Mouse (Mus musculus): Measurements from ENCODE around the gene Asb11. TPM values are rescaled to one million over a fixed set of nuclear protein-coding genes. Genes with fewer than 3 reads are reported as not detected.

The Asb11 gene
- total RNA-seq, 2 experiments from 2014 or later: 4.9 to 8.0 TPM

DNA sequence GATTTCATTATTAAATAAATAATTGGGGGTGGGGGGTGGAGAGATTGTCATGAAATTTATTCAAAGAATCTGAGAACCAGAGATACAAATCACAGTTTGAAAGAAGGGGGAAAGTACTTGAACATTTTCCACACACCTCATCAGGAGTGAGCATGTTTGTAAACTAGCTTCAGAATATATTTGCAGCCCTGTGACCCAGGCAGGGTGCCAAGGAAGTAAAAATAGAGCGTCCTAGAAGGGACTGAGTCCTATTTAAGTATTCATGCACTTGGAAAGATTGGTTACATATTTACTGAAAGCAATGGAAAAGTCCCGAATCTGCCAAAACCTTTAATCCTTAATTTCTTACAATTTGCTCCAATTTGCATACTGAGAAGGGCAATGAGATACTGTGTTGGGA is 3.3 kb downstream of the Asb11 start:
- intact Hi-C loops (cut with DNase I): no loop called here
- DNase-seq (ENCODE audit: low spot score in 2 of 2): no peak

DNA sequence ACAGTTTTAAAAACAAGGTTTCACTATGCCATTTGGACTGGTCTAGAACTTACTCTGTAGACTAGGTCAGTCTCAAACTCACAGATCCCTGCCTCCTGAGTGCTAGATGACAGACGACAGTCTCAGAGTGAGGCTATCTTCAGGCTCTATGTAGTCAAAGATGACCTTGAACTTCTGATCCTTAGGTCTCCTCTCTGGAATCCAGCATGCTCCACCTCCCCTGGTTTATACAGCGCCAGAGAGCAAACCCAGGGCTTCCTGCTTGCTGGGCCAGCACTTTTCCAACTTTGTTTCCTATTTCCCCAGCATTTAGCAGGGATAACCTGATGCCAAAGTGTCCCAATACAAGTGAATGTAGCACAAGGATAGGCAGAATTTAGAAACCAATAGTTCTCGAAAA is 3.9 kb downstream of the Asb11 start:
- intact Hi-C loops (cut with DNase I): no loop called here
- DNase-seq (ENCODE audit: low spot score in 2 of 2): no peak

GRCm38 (mm10) chrX:164441306-164441705 is 4.5 kb downstream of the Asb11 start:
- no peak for DNase-seq (ENCODE audit: low spot score in 2 of 2)
- intact Hi-C loops (cut with DNase I): no loop called here

- intact Hi-C loops (cut with DNase I): no loop called here
- DNase-seq (ENCODE audit: low spot score in 2 of 2): no peak
Observed at GRCm38 (mm10) chrX:164445601-164446000, 8.8 kb downstream of the Asb11 start.

- DNase-seq (ENCODE audit: low spot score in 2 of 2): no peak
- intact Hi-C loops (cut with DNase I): no loop called here
Observed at GRCm38 (mm10) chrX:164446106-164446551, 9.3 kb downstream of the Asb11 start.

DNA sequence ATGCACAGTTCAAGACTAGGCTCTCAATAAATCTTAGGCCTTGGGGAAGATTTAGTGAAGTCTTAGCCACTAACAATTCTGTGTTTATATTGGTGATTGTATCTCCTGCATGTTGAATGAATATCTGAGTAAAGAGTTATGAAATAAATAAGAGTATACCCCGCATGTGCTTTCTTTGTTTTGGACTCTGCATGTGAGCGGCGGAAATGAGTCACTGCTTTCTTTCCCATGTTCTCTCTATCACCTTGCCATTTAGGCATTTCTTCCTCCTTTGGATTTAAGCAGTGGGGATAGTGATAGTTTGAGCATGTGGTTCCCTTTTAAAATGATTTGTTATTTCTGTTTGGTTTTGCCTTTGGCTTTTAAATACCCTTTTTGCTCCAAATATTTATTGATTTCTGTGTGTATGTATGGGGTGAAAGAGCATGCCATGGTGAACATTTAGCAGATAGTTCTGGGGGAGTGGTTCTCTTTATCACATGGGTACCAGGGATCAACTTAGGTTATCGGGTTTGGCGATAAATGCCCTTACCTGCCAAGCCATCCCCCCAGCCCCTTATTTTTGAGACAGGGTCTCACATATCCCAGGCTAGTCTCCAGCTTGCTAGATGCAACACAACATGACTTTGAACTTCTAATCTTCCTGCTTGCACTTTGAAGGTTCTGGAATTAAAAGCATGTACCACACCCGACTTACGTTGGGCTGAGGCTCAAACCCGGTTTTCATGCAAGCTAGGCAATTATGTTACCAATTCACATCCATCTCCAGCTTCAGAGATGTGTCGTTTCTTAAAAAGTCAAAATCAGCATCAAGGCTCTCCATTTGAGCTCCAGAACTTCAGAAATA is 10.3 kb downstream of the Asb11 start:
- no peak for DNase-seq (ENCODE audit: low spot score in 2 of 2)
- intact Hi-C loops (cut with DNase I): no loop called here

DNA sequence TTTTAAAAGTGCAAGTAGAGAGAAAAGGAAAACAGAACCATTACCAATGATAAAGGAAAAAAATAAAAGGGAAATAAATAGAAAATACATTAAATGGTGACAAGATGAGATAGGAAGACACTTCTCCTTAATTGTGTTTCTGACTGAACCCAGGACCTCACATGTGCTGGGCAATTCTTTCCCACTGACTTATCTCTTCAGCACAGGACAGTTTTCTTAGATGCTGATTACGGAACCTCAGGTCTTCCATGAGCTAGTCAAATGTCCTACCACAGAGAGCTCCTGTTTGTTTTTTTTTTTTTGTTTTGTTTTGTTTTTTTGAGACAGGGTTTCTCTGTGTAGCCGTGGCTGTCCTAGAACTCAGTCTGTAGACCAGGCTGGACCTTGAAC is 10.9 kb downstream of the Asb11 start:
- intact Hi-C loops (cut with DNase I): no loop called here
- no peak for DNase-seq (ENCODE audit: low spot score in 2 of 2)

DNA sequence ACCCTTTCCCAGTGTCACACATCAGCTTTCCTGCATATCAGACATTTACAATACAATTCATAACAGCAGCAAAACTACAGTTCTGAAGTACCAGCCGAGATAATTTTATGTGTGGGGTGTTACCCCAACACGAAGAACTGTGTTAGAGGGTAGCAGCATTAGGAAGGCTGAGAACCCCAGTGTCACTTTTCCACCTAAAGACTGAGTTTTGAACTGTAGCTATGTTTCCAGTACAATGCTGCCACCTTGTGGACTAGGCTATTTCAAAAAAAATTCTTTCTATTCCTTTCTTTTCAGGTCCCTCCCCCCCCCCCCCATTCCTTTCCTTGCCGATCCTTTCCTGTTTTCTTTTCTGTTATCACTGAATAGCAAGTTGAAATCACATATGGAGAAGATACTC is 12.4 kb downstream of the Asb11 start:
- intact Hi-C loops (cut with DNase I): loop anchor here (1.0 kb wide), 1 partner anchor 265 kb away; no protein-coding TSS in a partner anchor
- no peak for DNase-seq (ENCODE audit: low spot score in 2 of 2)

GRCm38 (mm10) chrX:164459205-164459878 is 22.5 kb downstream of the Asb11 start:
- intact Hi-C loops (cut with DNase I): no loop called here
- no peak for DNase-seq (ENCODE audit: low spot score in 2 of 2)

GRCm38 (mm10) chrX:164502258-164502657 is 65.5 kb downstream of the Asb11 start:
- intact Hi-C loops (cut with DNase I): no loop called here
- no peak for DNase-seq (ENCODE audit: low spot score in 2 of 2)

DNA sequence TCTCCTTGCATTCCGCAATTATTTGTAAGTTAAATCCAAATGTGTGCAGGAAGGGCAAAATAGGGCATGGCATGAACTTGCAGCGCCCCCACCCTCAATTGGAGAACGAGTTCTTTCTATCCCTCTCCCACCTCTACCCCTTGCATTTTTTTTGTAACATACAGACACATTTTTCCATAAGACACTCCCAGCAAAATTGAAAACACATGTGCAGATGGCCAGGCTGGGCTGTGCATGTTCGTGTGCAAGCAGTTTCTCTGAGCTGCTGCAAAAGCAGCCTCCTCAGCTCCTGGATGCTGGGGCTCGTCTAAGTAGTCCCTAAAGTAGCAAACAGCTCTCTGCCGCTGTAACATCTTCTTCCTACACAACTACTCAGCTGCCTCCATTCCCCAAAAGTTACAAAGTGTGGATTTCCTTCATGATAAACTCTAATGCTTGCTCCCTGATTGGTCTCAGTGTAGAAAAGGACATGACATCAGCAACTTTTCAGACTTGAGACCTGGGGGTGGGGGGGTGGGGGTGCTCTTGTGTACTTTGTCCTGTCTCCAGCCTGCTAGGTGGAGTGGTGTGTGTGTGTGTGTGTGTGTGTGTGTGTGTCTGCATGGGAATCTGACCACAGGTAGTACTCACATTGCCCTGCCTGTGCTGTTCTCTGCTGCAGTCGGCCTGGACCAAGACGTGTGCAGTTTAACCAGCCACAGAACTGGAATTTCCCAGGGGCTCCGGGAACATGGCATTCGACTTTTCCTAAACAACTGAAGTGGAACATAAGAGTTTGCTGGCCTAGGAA is 69.1 kb downstream of the Asb11 start, which contains the start of gene Asb9:
Gene Asb9 (plus strand): TSS at position 619 of the 790 bp plus-strand sequence.
- DNase-seq (ENCODE audit: low spot score in 2 of 2): no peak
- intact Hi-C loops (cut with DNase I): no loop called here

- intact Hi-C loops (cut with DNase I): no loop called here
- DNase-seq (ENCODE audit: low spot score in 2 of 2): no peak
Observed at GRCm38 (mm10) chrX:164507068-164507467, 70.3 kb downstream of the Asb11 start.

- intact Hi-C loops (cut with DNase I): no loop called here
- no peak for DNase-seq (ENCODE audit: low spot score in 2 of 2)
Observed at GRCm38 (mm10) chrX:164508728-164509127, 71.9 kb downstream of the Asb11 start.

Other genes starting within 250 kb of the Asb11 start
- under 1 TPM; 0.57 to 0.77 TPM for gene Bmx, start 178.8 kb upstream of the Asb11 start, total RNA-seq (2021)
- 1 to 10 TPM; 6.7 to 7.8 TPM for gene Pir, start 167.6 kb upstream of the Asb11 start, total RNA-seq (2021)
- gene Vegfd, start 63.6 kb upstream of the Asb11 start, total RNA-seq (2021): 1 to 10 TPM; 1.8 to 2.3 TPM
- gene Piga, start 17.2 kb upstream of the Asb11 start, total RNA-seq (2021): 1 to 10 TPM; 5.8 to 7.2 TPM
- gene Asb9, start 69.3 kb downstream of the Asb11 start, total RNA-seq (2021): not detected